In the genomic region with DNA sequence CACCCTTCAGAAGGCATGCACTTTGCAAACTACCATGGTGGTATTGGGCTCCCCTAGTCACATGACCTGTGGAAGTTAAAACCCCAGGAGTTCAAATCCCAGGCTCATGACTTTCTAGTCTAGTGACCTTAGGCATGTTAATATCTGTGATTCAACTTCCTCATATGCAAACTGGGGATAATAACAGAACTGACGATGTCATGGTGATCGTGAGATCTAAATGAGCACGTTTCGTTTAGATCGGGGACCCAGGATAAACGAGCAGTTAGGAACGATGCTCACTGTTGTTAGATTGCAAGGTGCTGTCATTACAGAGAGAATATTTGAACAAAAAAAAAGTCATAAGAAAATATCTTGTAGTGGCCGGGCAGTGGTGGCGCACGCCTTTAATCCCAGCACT, we compare ENCODE assay signal across 16 mouse cellular contexts. TPM values are rescaled to one million over a fixed set of nuclear protein-coding genes. Genes with fewer than 3 reads are reported as not detected.
"Had no signal": no experiment of that assay in that cellular context is flagged by ENCODE, and none has a peak within 500 bp of the region (broad histone marks: within the 10 kb centered on the region; RNA-seq: fewer than 3 reads in every experiment).

No protein-coding gene starts in this region.

- H3K9me3 ChIP-seq: lung, embryonic 15.5 days; midbrain, embryonic 10.5 days; midbrain, embryonic 12.5 days; neural tube, embryonic 13.5 days; neural tube, embryonic 15.5 days; stomach, embryonic 15.5 days had no signal

- H3K4me3 ChIP-seq: lung, embryonic 15.5 days; midbrain, embryonic 10.5 days; midbrain, embryonic 12.5 days; myocyte; neural tube, embryonic 13.5 days; neural tube, embryonic 15.5 days; stomach, embryonic 15.5 days had no signal

- H3K4me1 ChIP-seq: lung, embryonic 15.5 days; midbrain, embryonic 12.5 days; neural tube, embryonic 13.5 days; neural tube, embryonic 15.5 days; stomach, embryonic 15.5 days had no signal

- H3K9ac ChIP-seq: liver, postnatal 0 days; lung, embryonic 15.5 days; midbrain, embryonic 12.5 days; neural tube, embryonic 13.5 days; neural tube, embryonic 15.5 days; stomach, embryonic 15.5 days had no signal

- ATAC-seq: liver, postnatal 0 days; midbrain, embryonic 16.5 days had no signal

- H3K36me3 ChIP-seq: lung, embryonic 15.5 days; midbrain, embryonic 10.5 days; midbrain, embryonic 12.5 days; neural tube, embryonic 13.5 days; neural tube, embryonic 15.5 days; stomach, embryonic 15.5 days had no signal

- H3K4me2 ChIP-seq: lung, embryonic 15.5 days; midbrain, embryonic 12.5 days; neural tube, embryonic 13.5 days; neural tube, embryonic 15.5 days; stomach, embryonic 15.5 days had no signal

- H3K27ac ChIP-seq: lung, embryonic 15.5 days; midbrain, embryonic 10.5 days; midbrain, embryonic 12.5 days; neural tube, embryonic 13.5 days; neural tube, embryonic 15.5 days; stomach, embryonic 15.5 days; stomach, postnatal 0 days had no signal

- H3K27me3 ChIP-seq: lung, embryonic 15.5 days; stomach, embryonic 15.5 days had no signal

RNA-seq across cellular contexts. Expression of a gene that starts 5.1 kb away (rescaled TPM):
- total RNA-seq: megakaryocyte, adult 5-6 weeks; megakaryocyte-erythroid progenitor cell, adult 5-6 weeks had no signal
- polyA plus RNA-seq: lung, embryonic 15.5 days; midbrain, embryonic 10.5 days; midbrain, embryonic 12.5 days; midbrain, embryonic 14.5 days; midbrain, embryonic 16.5 days; myocyte; neural tube, embryonic 11.5 days; neural tube, embryonic 13.5 days; neural tube, embryonic 15.5 days; stomach, postnatal 0 days; urinary bladder, adult 2 months had no signal

RNA-seq across cellular contexts. Expression of a gene that starts 20.9 kb away (rescaled TPM):
- total RNA-seq: megakaryocyte, adult 5-6 weeks; megakaryocyte-erythroid progenitor cell, adult 5-6 weeks had no signal
- polyA plus RNA-seq: small intestine, adult 2 months had no signal
